In the genomic region with DNA sequence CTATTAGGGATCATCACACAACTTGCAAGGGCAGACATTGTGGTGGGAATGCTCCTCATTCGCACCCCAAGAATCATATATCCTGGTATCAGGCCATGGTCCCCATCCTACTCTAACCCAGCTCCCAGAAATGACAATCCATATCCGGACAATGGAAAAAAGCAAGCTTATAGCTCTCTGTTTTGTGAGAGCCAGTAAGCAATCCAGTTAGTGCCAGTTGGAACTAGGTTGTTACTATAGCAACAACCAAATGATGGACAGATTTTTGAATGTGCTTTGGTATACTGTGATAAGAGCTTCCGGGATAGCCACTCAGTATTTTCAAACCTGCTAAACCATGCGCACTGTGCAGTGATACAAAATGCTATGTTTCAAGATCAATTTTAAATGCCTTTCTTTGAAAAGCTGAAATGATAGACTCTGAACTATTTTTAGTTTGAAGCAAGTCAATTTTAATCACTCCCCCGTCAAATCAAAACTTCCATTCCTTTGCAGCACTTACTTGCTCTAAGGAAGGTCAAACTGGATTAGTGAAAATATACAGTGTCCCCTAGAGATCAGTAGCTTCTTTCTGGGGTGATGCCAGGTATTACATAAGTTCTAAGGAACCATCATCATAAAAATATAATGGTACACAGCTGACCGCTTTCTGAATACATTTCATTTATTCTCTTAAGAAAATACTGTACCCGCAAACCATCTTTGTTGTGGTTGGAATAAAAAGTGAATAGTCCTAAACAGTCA, we compare ENCODE assay signal across 10 mouse cellular contexts.
A peak's percentile ranks its signal among the peaks of the same experiment; 100 is the strongest.
DNase-seq lines count a peak whose midpoint lies in the region; ATAC-seq and TF ChIP-seq lines count a peak whose summit lies in the region.
"Had no signal": no experiment of that assay in that cellular context is flagged by ENCODE, and none has a peak within 500 bp of the region (broad histone marks: within the 10 kb centered on the region; RNA-seq: fewer than 3 reads in every experiment).

No protein-coding gene starts in this region.

- peak overlapping the region; percentile 8; the same call in 1 of the 2 replicates for H3K27ac ChIP-seq in left cerebral cortex, adult 2 months
- H3K27ac ChIP-seq in forebrain, embryonic 16.5 days (ENCODE audit: low read length): peak overlapping the region; percentile 62; the same call in 1 of the 2 replicates
- H3K27ac ChIP-seq: heart, embryonic 15.5 days had no signal

- H3K36me3 ChIP-seq in forebrain, embryonic 16.5 days (ENCODE audit: control insufficient read depth, insufficient read depth): no peaks in the 10 kb centered on the region
- H3K36me3 ChIP-seq: heart, embryonic 15.5 days had no signal

- DNase-seq in left cerebral cortex, adult 2 months (ENCODE audit: extremely low spot score in 1 of 2, low spot score in 2 of 2): no peak
- no peak for DNase-seq in left cerebral cortex, postnatal 4 days
- peak; percentile 3 to 7 for DNase-seq in layer of hippocampus, postnatal 36 days
- peak; percentile 38 for DNase-seq in retina, postnatal 7 days (ENCODE audit: low read depth, low spot score)
- no peak for DNase-seq in spleen, postnatal 4 days (ENCODE audit: low spot score in 2 of 2)
- DNase-seq in c-Kit-positive CD71-positive TER-119-positive erythroid progenitor cells, embryonic 14.5 days (ENCODE audit: low spot score): no peak

- no peak for TF ChIP-seq CTCF in left cerebral cortex, adult 2 months (IDR thresholded peaks at IDR 0.05)

- 77% methylated on average over 7 of the region's 7 CpGs for WGBS in forebrain, embryonic 16.5 days

- H3K9ac ChIP-seq in forebrain, embryonic 16.5 days (replicated peaks; ENCODE audit: low read depth, low read length): no peak overlapping the region
- H3K9ac ChIP-seq: heart, embryonic 15.5 days had no signal

- no peaks in the 10 kb centered on the region for H3K27me3 ChIP-seq in forebrain, embryonic 16.5 days (replicated peaks; ENCODE audit: control insufficient read depth, insufficient read depth, low read length)
- H3K27me3 ChIP-seq: heart, embryonic 15.5 days had no signal

- H3K4me1 ChIP-seq in forebrain, embryonic 16.5 days (replicated peaks; ENCODE audit: control insufficient read depth, insufficient read depth, low read length): no peaks in the 10 kb centered on the region
- H3K4me1 ChIP-seq: heart, embryonic 15.5 days had no signal

- no peak overlapping the region for H3K4me3 ChIP-seq in left cerebral cortex, adult 2 months
- H3K4me3 ChIP-seq in forebrain, embryonic 16.5 days (replicated peaks; ENCODE audit: low read length): no peak overlapping the region
- H3K4me3 ChIP-seq: heart, embryonic 15.5 days had no signal

- no peaks in the 10 kb centered on the region for H3K9me3 ChIP-seq in forebrain, embryonic 16.5 days (ENCODE audit: control insufficient read depth, low read length)
- H3K9me3 ChIP-seq: heart, embryonic 15.5 days had no signal

- no peak overlapping the region for H3K4me2 ChIP-seq in forebrain, embryonic 16.5 days (ENCODE audit: low read length)
- H3K4me2 ChIP-seq: heart, embryonic 15.5 days had no signal

- ATAC-seq in forebrain, embryonic 16.5 days: peak; percentile 97
- no peak for ATAC-seq in monocyte, adult 5-6 weeks (replicated peaks; ENCODE audit: insufficient number of reproducible peaks, low FRiP score, low TSS enrichment, poor library complexity, severe bottlenecking)
- ATAC-seq: CD4-positive, CD25-positive, alpha-beta regulatory T cell, adult 4 months had no signal

- intact Hi-C loops in left cerebral cortex, adult 2 months (cut with DNase I): no loop called here
- intact Hi-C loops in left cerebral cortex, postnatal 4 days (cut with DNase I): no loop called here

Comparison
In these comparisons a context has a peak if more than half of its experiments do, and no peak if none do; other contexts are left out.
1. DNase-seq: peak in layer of hippocampus, postnatal 36 days (2 of 2) and retina, postnatal 7 days (single experiment); none in left cerebral cortex, adult 2 months (0 of 2), left cerebral cortex, postnatal 4 days (single experiment), spleen, postnatal 4 days (0 of 2) and c-Kit-positive CD71-positive TER-119-positive erythroid progenitor cells, embryonic 14.5 days (single experiment).